Mouse (Mus musculus): ENCODE measurements around the gene Spock1. TPM values are rescaled to one million over a fixed set of nuclear protein-coding genes. Genes with fewer than 3 reads are reported as not detected.

Spock1 gene
- total and polyA plus RNA-seq, 2 experiments from 2014 or later: 64.6 to 69.4 TPM

- TF ChIP-seq CTCF (IDR thresholded peaks at IDR 0.05; ENCODE audit: low read depth): no peak
- Histone ChIP-seq H3K27ac (ENCODE audit: low read depth, low read length) (no peak overlapping the region), H3K4me1 (ENCODE audit: insufficient read depth) (0 out of 2 replicates have a peak, but pooled peaks cover 4% of the 10 kb centered on the region), H3K36me3 (ENCODE audit: insufficient read depth) (no peaks in the 10 kb centered on the region), H3K4me3 (ENCODE audit: low read depth, low read length) (no peak overlapping the region), H3K4me2 (ENCODE audit: low read depth) (no peak overlapping the region), H3K9ac (no peak overlapping the region), H3K27me3 (ENCODE audit: insufficient read depth, low read length) (no peaks in the 10 kb centered on the region), H3K9me3 (ENCODE audit: low read length) (no peaks in the 10 kb centered on the region)
- no peak for DNase-seq
- no peak for ATAC-seq
- 50% methylated on average over 2 of the region's 2 CpGs for WGBS
Measured at GRCm38 (mm10) chr13:57810816-57811215, 97.3 kb downstream of the Spock1 start.

DNA sequence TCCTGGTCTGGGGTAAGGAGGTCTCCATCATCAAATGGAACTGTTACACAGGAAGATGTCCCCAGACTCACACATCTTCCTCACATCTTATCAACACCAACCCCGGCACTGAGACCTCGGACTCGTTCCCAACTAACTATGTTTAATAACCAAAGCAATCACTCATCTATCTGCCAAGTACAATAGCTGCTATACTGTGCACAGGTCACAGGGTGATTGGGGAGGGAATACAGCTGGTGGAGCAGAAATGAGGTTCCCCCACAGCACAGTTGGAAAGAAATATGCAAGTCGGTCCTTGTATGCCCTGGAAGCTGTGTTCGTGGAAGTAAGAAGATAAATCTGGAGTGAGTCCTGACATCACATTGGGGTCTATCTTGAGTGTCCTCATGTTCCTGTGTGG is 98.0 kb downstream of the Spock1 start:
- Histone ChIP-seq H3K36me3 (ENCODE audit: insufficient read depth) (no peaks in the 10 kb centered on the region), H3K9ac (no peak overlapping the region), H3K4me3 (ENCODE audit: low read depth, low read length) (no peak overlapping the region), H3K4me2 (ENCODE audit: low read depth) (no peak overlapping the region), H3K4me1 (ENCODE audit: insufficient read depth) (0 out of 2 replicates have a peak, but pooled peaks cover 4% of the 10 kb centered on the region), H3K27me3 (ENCODE audit: insufficient read depth, low read length) (no peaks in the 10 kb centered on the region), H3K9me3 (ENCODE audit: low read length) (no peaks in the 10 kb centered on the region), H3K27ac (ENCODE audit: low read depth, low read length) (no peak overlapping the region)
- DNase-seq: no peak
- ATAC-seq: no peak
- 78% methylated on average over 5 of the region's 5 CpGs for WGBS
- TF ChIP-seq CTCF (IDR thresholded peaks at IDR 0.05; ENCODE audit: low read depth): no peak

DNA sequence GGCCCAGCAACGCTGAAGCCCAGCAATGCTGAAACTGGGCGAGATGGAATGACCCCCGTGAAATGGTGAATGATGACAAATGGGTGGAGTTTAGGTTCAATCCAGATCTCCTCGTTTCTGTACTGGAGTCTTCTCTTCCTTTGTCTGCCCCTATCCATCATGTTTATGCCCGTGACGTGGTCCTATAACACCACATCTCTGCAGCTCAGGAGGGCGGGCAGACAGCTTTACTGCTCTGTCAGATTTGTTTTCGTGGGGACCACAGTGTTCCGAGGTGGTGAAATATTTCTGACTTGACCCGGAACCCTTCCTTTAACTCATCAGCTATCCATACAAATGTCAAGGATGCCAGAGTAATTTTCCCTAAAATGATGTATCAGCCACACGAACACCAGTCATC is 98.5 kb downstream of the Spock1 start:
- no peak overlapping the region for H3K4me3 ChIP-seq (ENCODE audit: low read depth, low read length)
- DNase-seq (no peak), ATAC-seq (no peak)
- TF ChIP-seq CTCF (IDR thresholded peaks at IDR 0.05; ENCODE audit: low read depth): no peak
- H3K27ac ChIP-seq (ENCODE audit: low read depth, low read length): no peak overlapping the region
- H3K9me3 ChIP-seq (ENCODE audit: low read length): no peaks in the 10 kb centered on the region
- H3K9ac ChIP-seq: no peak overlapping the region
- no peaks in the 10 kb centered on the region for H3K27me3 ChIP-seq (ENCODE audit: insufficient read depth, low read length)
- WGBS: 86% methylated on average over 11 of the region's 11 CpGs
- H3K4me1 ChIP-seq (ENCODE audit: insufficient read depth): 0 out of 2 replicates have a peak, but pooled peaks cover 4% of the 10 kb centered on the region
- H3K4me2 ChIP-seq (ENCODE audit: low read depth): no peak overlapping the region
- H3K36me3 ChIP-seq (ENCODE audit: insufficient read depth): no peaks in the 10 kb centered on the region

GRCm38 (mm10) chr13:57806816-57807215 is 101.3 kb downstream of the Spock1 start:
- no peak overlapping the region for H3K27ac ChIP-seq (ENCODE audit: low read depth, low read length)
- no peak for ATAC-seq
- no peaks in the 10 kb centered on the region for H3K27me3 ChIP-seq (ENCODE audit: insufficient read depth, low read length)
- no peak for TF ChIP-seq CTCF (IDR thresholded peaks at IDR 0.05; ENCODE audit: low read depth)
- H3K9ac ChIP-seq: no peak overlapping the region
- whole genome bisulfite sequencing: 83% methylated on average over 3 of the region's 3 CpGs
- no peaks in the 10 kb centered on the region for H3K36me3 ChIP-seq (ENCODE audit: insufficient read depth)
- H3K4me1 ChIP-seq (ENCODE audit: insufficient read depth): 0 out of 2 replicates have a peak, but pooled peaks cover 4% of the 10 kb centered on the region
- H3K4me3 ChIP-seq (ENCODE audit: low read depth, low read length): no peak overlapping the region
- no peak overlapping the region for H3K4me2 ChIP-seq (ENCODE audit: low read depth)
- no peak for DNase-seq
- no peaks in the 10 kb centered on the region for H3K9me3 ChIP-seq (ENCODE audit: low read length)

- no peak overlapping the region for H3K4me3 ChIP-seq (ENCODE audit: low read depth, low read length)
- H3K4me2 ChIP-seq (ENCODE audit: low read depth): no peak overlapping the region
- H3K4me1 ChIP-seq (ENCODE audit: insufficient read depth): 0 out of 2 replicates have a peak, but pooled peaks cover 4% of the 10 kb centered on the region
- no peaks in the 10 kb centered on the region for H3K9me3 ChIP-seq (ENCODE audit: low read length)
- WGBS: 48% methylated on average over 6 of the region's 6 CpGs
- ATAC-seq (no peak), DNase-seq (no peak)
- no peak overlapping the region for H3K27ac ChIP-seq (ENCODE audit: low read depth, low read length)
- no peak for TF ChIP-seq CTCF (IDR thresholded peaks at IDR 0.05; ENCODE audit: low read depth)
- H3K27me3 ChIP-seq (ENCODE audit: insufficient read depth, low read length): no peaks in the 10 kb centered on the region
- no peak overlapping the region for H3K9ac ChIP-seq
- no peaks in the 10 kb centered on the region for H3K36me3 ChIP-seq (ENCODE audit: insufficient read depth)
Measured at GRCm38 (mm10) chr13:57806301-57806700, 101.8 kb downstream of the Spock1 start.

- Histone ChIP-seq H3K4me2 (ENCODE audit: low read depth) (no peak overlapping the region), H3K36me3 (ENCODE audit: insufficient read depth) (no peaks in the 10 kb centered on the region), H3K4me3 (ENCODE audit: low read depth, low read length) (no peak overlapping the region), H3K9me3 (ENCODE audit: low read length) (no peaks in the 10 kb centered on the region), H3K9ac (no peak overlapping the region), H3K4me1 (ENCODE audit: insufficient read depth) (no peaks in the 10 kb centered on the region), H3K27ac (ENCODE audit: low read depth, low read length) (no peak overlapping the region), H3K27me3 (ENCODE audit: insufficient read depth, low read length) (no peaks in the 10 kb centered on the region)
- DNase-seq (no peak), ATAC-seq (no peak)
- WGBS: 88% methylated on average over 2 of the region's 2 CpGs
- TF ChIP-seq CTCF (IDR thresholded peaks at IDR 0.05; ENCODE audit: low read depth): no peak
Measured at GRCm38 (mm10) chr13:57798633-57799032, 109.5 kb downstream of the Spock1 start.

DNA sequence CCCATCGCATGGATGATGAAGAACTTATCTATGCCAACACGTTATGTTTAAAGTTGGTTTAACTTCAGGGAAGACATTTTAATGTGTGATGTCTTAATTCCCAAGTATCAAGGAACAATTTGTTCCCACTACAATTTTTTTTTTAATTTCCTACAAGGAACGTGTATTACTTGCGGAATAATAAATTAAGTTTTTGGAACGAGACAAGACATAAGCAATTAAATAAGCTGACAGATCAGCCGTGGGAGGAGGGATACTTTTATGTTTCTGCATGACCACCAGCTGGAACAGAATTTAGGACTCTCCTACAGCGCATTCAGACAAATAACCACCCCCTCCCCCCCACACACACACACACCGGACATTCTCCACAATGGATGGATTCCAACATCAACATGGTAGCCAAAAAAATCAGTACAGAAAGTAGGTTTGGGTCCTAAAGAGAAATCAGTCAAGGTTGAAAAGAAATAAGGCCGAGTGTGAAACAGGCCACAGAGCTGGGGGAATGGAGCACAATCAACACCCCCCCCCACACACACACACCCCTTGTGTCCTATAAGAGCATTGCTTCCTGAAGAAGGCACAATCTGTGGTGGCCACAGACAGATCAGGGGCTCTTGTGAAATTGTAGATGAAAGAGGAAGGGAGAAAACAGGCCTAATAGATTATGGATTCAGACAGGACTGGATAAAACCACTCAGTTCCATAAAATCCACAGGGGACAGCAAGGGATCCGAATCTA is 111.0 kb downstream of the Spock1 start:
- Histone ChIP-seq H3K4me1 (ENCODE audit: insufficient read depth) (no peaks in the 10 kb centered on the region), H3K27ac (ENCODE audit: low read depth, low read length) (no peak overlapping the region), H3K9ac (no peak overlapping the region), H3K27me3 (ENCODE audit: insufficient read depth, low read length) (no peaks in the 10 kb centered on the region), H3K36me3 (ENCODE audit: insufficient read depth) (no peaks in the 10 kb centered on the region), H3K9me3 (ENCODE audit: low read length) (no peaks in the 10 kb centered on the region), H3K4me3 (ENCODE audit: low read depth, low read length) (no peak overlapping the region), H3K4me2 (ENCODE audit: low read depth) (no peak overlapping the region)
- TF ChIP-seq CTCF (IDR thresholded peaks at IDR 0.05; ENCODE audit: low read depth): no peak
- DNase-seq (no peak), ATAC-seq (no peak)
- 69% methylated on average over 10 of the region's 10 CpGs for WGBS
